Mouse (Mus musculus): ENCODE measurements at regions not wholly inside any gene's neighbourhood (a gene's known extent, or its start where the extent isn't known, plus 50 kb on each side); places are given as distances from the start of the nearest gene placed in this dataset.

DNA sequence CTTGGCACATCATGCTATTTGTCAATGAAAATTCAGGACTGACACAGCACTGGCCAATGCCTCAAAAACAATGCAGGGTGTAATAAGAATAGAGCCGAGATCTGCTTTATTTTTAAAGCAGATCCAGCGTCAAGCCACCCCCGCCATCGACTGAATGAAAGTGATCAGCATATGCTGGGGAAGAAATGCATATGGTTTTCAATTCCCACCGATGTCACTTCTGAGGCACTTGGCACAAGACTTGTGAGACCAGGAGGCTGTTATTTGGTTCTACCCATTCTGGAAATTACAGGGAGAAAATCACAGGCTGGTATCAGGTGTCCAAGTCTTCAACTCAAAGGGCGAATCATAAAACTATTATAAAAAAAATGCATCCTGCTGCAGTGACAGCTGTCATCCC, 689.3 kb upstream of the Pou3f3 start:
- ATAC-seq (replicated peaks; ENCODE audit: poor library complexity) = no peak

GRCm38 (mm10) chr1:42008046-42008445, 687.5 kb upstream of the Pou3f3 start:
- ATAC-seq (replicated peaks; ENCODE audit: poor library complexity) = no peak

- no peak for ATAC-seq (replicated peaks; ENCODE audit: poor library complexity)
These were observed 682.7 kb upstream of the Pou3f3 start for GRCm38 (mm10) chr1:42012911-42013310.

DNA sequence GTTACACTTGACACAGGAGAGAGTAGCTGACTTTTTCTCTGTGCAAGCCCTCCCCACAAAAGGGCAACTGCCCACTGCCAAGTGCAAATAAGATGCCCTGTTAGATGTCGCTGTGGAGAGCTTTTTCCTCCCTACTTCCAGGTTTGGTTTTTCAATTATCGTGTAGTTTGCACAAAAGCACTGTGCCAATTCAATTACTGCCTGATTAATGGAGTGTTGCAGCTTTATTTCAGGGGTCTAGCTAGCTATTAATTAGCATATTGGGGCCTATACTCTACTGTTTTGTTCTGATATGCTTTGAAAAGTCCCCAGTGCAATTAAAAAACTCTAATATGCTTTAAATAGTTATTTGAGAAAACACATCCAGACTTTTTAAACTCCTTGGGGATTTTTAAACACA, 676.6 kb upstream of the Pou3f3 start:
- no peak for ATAC-seq (replicated peaks; ENCODE audit: poor library complexity)

GRCm38 (mm10) chr1:42025781-42026180, 669.8 kb upstream of the Pou3f3 start:
- ATAC-seq (replicated peaks; ENCODE audit: poor library complexity) = no peak

- no peak for ATAC-seq (replicated peaks; ENCODE audit: poor library complexity)
These were observed 669.1 kb upstream of the Pou3f3 start for GRCm38 (mm10) chr1:42026423-42026822.

- ATAC-seq (replicated peaks; ENCODE audit: poor library complexity) = no peak
These were observed 661.8 kb upstream of the Pou3f3 start for GRCm38 (mm10) chr1:42033786-42034185.

GRCm38 (mm10) chr1:42035371-42035770, 660.2 kb upstream of the Pou3f3 start:
- no peak for ATAC-seq (replicated peaks; ENCODE audit: poor library complexity)

DNA sequence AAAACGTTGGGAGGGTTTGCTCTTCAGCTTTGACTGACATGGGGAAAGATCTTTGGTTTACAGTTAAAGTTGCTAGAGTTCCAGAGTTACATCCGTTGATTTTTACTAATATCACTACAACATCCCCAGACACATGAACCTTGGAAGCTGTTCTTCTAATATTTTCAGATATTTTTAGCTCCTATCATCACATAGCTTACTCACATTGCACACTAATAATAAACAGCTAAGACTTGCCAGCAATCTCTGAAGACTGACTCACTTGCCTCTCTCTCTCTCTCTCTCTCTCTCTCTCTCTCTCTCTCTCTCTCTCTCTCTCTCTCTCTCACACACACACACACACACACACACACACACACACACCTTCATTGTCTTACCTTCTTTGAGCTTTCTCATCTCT, 654.0 kb upstream of the Pou3f3 start:
- no peak for ATAC-seq (replicated peaks; ENCODE audit: poor library complexity)

GRCm38 (mm10) chr1:42058494-42058893, 637.1 kb upstream of the Pou3f3 start:
- ATAC-seq (replicated peaks; ENCODE audit: poor library complexity) = no peak

DNA sequence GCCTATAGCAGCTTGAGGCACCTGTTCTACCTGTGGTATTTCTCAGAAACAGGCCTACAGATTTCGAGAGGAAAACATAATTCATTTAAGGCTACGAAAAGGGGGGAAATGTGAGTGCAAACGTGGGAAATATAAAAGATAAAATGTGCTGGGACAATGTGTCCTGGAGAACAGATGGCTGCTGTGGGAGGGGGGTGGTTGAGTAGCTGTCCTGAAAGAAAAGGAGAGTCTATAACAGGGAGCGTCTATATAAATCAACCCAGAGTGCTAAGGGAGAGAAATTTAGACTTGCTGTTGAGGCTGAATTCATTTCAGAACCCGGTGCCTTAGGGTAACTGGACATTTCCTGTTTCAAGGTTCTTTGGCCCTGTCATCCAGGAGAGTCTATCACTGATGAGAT, 625.5 kb upstream of the Pou3f3 start:
- ATAC-seq (replicated peaks; ENCODE audit: poor library complexity) = no peak

DNA sequence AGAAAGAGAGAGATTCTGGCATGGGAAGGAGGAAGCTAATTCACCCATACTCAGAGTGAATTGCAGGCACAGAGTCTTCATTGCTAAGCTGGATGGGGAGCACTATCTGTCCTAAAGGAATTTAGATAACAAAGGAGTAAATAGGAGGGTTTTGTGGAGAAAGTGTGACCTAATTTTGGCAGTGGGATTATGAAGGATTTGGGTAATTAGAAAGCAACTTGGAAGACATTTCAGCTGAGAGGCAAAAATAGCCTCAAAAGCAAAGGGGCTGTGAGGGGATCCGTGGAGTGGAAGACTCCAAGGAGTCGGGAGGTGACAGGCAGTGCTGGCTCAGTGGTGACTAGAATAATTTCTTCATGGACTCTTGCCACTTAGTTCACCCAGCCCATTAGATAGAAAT, 599.5 kb upstream of the Pou3f3 start:
- ATAC-seq (replicated peaks; ENCODE audit: poor library complexity) = no peak

DNA sequence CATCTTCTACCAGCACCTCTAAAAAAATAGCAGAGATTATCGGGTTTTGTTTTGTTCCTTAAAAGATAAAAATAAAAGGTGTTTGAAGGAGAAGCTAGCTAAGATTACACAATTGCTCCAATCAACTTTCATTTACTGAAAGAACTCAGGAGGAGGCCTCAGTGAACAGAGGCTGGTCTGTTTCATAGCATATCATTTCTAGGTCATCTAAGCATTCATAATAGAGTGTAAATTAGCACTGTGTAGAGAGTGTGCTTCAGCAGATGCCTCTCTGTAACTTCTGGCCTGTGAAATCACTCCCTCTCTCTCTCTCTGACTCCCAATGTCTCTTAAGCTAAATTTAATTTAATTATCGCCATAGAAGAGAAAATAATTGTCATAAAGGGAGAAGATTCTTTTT, 597.0 kb upstream of the Pou3f3 start:
- ATAC-seq (replicated peaks; ENCODE audit: poor library complexity) = no peak

DNA sequence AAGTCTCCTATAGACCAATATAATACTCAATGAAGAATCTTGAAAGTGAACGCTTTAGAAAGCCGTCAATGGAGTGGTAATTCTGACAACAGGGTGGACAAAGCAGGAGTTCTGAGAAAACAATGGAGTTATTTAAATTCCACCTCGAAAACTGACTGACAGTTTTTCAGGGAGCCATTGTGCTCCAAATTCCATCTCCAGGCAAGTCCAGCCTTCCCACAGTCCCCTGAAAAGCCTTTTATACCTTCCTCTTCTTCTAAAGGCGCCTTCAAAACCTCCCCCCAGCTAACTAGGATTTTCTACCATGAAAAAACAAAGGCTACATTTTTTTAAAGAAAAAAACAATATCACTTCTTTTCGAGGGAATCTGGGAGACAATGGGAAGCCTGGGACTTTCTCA, 588.0 kb upstream of the Pou3f3 start:
- ATAC-seq (replicated peaks; ENCODE audit: poor library complexity) = no peak

DNA sequence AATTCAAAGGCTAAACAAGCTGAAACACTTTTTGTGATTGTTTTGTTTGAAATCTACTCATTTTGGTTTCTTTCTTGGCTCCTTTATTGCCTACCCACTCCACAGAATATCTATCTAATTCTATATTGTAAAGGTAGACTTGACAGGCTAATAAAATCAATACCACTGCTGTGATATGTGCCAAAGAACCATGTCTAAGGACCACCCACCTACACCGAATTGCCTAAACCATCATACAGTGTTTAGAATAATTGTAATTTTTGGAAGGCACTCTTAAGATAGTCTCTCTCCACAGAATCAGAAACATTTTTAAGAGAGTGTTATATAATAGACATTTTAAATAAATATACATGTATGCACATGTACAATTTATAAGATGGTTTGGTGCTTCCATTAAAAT, 587.6 kb upstream of the Pou3f3 start:
- no peak for ATAC-seq (replicated peaks; ENCODE audit: poor library complexity)

DNA sequence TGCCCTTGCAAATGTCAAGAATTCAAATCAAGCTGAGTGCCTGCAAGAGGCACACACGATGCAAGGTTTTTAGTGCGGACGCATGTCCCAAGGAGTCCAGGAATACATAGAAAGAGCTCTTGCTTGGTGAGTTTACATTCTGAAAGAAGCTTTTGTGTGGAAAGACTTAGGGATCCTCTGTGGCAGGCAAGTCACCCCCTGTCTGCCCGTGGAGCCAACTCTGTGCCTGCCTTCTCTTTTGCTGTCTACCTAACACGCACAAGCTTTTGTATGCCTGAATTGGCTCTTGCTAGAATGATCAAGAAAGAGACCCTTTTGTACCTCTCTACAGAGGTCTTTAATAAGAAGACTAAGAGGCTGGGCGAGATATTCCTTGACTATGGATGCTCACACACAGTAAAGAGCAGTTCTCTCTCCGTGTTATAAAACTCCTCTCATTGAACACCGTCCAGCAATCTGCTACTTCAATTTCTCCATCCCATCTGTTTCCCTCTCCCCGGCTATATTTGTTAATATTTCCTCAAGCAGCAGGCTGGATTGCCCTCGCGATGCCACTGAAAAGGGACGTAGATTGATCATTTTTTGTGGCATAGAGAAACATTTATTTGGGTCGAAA, 543.3 kb upstream of the Pou3f3 start:
- ATAC-seq (replicated peaks; ENCODE audit: poor library complexity) = no peak

DNA sequence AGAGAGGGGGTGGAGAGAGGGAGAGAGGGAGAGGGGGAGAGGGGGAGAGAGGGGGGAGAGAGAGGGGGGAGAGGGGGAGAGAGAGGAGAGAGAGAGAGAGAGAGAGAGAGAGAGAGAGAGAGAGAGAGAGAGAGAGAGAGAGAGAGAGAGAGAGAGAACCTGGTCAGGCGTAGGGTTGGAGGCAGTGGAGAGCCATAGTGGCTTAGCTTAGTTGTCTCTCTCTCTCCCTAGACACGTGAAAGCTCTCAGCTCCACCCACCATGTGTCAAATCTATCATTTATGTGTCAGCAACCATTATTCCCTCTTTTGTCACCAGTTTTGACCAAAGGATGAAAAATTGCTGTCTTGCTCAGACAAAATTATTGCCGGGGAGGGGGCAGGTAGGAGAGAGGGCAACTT, 542.7 kb upstream of the Pou3f3 start:
- ATAC-seq (replicated peaks; ENCODE audit: poor library complexity) = no peak

DNA sequence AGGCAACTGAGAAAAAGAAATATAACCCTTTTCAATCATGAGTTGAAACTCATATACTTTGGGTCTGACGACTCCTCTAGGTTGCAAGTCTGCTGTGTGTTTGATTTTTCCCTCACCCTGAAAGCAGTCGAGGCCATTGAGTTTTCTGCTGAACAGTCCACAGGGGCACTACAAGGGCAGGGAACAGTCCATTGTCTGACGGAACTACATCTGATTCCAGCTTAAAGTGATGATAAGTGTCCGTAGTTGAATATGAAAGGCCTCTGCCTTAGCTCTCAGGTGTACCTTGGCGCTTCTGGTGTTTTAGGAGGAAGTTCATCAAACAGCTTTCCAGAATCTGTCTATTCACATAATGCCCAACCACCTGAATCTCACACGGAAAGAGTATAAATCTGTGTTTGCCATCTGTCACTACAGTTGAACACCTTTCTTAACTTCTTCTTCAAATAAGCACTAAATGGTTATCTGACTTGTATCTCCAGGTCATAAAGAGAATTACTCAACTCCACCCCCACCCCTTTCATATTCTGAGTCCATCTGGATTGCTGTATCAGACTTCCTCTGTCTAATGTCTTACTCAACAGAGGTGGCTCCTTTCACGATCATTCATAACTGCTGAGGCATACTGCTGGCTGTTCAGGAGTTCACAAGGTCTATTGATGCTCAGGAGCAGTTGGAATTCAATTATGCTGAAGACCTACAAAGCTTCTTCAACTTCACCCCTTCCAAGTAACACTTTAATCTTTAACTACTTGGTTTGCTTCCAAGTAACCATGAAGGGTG, 527.6 kb upstream of the Pou3f3 start:
- no peak for ATAC-seq (replicated peaks; ENCODE audit: poor library complexity)

DNA sequence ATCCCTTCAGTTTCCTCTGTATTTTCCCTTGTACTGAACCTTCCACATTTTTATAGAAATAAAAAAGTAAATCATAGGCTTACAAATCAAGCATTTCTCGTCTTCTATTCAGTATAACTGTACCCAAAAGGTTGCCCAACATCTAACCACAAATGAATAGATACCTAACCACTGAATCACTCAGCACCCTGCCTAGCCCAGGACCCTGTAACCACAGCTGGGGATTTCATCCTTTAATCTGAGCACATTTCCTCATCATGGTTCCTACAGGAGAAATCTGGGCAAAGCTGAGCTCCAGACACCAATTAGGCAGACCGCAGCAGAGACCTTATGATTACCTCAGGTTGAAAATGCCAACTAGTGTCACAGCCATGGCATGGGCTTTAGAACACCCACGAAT, 526.1 kb upstream of the Pou3f3 start:
- no peak for ATAC-seq (replicated peaks; ENCODE audit: poor library complexity)

GRCm38 (mm10) chr1:42186295-42186694, 509.3 kb upstream of the Pou3f3 start:
- no peak for ATAC-seq (replicated peaks; ENCODE audit: poor library complexity)

DNA sequence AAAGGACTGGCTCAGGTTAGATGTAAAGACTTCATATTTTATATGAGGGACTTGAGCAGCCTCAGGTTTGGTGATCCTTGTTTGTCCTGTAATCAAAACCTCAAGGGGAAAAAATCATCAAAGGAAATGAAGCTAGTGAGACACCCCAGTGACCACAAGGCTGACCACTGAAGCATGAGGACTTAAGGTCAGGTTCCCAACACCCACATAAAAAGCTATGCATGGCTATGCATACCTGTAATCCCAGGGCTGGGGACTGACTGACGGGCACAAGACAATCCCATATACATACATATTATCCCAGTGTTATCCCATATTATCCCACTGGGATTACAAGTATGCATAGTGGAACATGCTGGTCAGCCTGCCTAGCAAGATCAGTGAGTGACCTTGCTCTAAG, 467.5 kb upstream of the Pou3f3 start:
- no peak for ATAC-seq (replicated peaks; ENCODE audit: poor library complexity)

GRCm38 (mm10) chr1:42229711-42230110, 465.9 kb upstream of the Pou3f3 start:
- no peak for ATAC-seq (replicated peaks; ENCODE audit: poor library complexity)

DNA sequence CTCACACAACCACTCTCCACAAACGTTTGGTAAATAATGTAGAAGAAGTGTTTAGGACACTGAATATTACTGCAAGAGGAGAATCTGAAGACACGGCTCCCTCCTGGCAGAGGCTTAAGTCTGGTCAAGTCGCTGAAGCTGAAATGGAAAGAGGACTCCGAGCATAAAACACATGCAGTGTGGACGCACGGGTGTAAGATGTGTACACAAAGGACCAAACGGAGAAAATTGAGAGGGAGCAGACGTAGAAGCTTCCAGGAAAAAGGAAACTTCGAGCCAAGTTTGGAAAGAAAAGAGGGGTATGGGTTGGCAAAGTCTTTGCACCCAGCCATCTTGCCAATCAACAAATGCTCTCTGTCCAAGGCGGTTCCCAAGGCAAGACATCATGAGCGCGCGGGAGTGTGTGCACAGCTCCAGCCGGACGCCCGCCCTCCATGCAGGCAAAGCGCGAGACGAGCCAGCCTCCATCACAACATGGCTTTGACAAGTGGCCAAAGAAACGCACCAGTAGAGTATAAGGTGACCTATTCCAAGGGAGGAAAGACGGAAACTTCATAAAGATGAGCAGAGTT, 465.0 kb upstream of the Pou3f3 start:
- no peak for ATAC-seq (replicated peaks; ENCODE audit: poor library complexity)

Measured in megakaryocyte progenitor cell, adult 5-6 weeks (primary cell).